Mouse (Mus musculus) adrenal gland, postnatal 25 days (tissue): ENCODE results near the gene Ihh. TPM values are rescaled to one million over a fixed set of nuclear protein-coding genes. Genes with fewer than 3 reads are reported as not detected.

Experiments used
- DNase-seq: peaks from one replicate; pipeline ENCODE4 v3.0.0; 2021; ENCODE audit warnings: mixed read lengths
- microRNA-seq, 2 experiments: library from miRNA; unstranded; fragments of <30 nt; microRNA quantifications; one replicate each; pipeline ENCODE4 v1.2.0; 2021
- total RNA-seq: library from RNA; stranded (reverse); gene quantifications from 2 replicates; pipeline ENCODE4 v1.2.3, GENCODE M21; 2021

Gene Ihh
- total RNA-seq, 1 experiment from 2014 or later: 0.24 TPM

- DNase-seq: peak; percentile 34
Measured at GRCm38 (mm10) chr1:74947986-74948670, 3.3 kb downstream of the Ihh start.

- no peak for DNase-seq
Measured at GRCm38 (mm10) chr1:74941651-74942360, 9.7 kb downstream of the Ihh start.

GRCm38 (mm10) chr1:74939762-74940161 is 11.7 kb downstream of the Ihh start:
- no peak for DNase-seq

GRCm38 (mm10) chr1:74936221-74936830 is 15.1 kb downstream of the Ihh start:
- DNase-seq: no peak

- peak; percentile 58 for DNase-seq
Measured at GRCm38 (mm10) chr1:74935402-74935801, 16.1 kb downstream of the Ihh start, which contains the start of gene Cfap65. Cfap65 (minus strand) TSS chr1:74935599.

GRCm38 (mm10) chr1:74927621-74928296 is 23.7 kb downstream of the Ihh start:
- DNase-seq: no peak

- peak; percentile 48 for DNase-seq
Measured at GRCm38 (mm10) chr1:74926721-74927120, 24.8 kb downstream of the Ihh start.

GRCm38 (mm10) chr1:74924464-74924863 is 27.0 kb downstream of the Ihh start:
- DNase-seq: no peak

- no peak for DNase-seq
Measured at GRCm38 (mm10) chr1:74915706-74916105, 35.8 kb downstream of the Ihh start.

- no peak for DNase-seq
Measured at GRCm38 (mm10) chr1:74902191-74902590, 49.3 kb downstream of the Ihh start.

- peak; percentile 67 for DNase-seq
Measured at GRCm38 (mm10) chr1:74901686-74902085, 49.8 kb downstream of the Ihh start.

GRCm38 (mm10) chr1:74900341-74901285 is 50.9 kb downstream of the Ihh start:
- peak; percentile 29 for DNase-seq

- no peak for DNase-seq
Measured at GRCm38 (mm10) chr1:74898656-74899431, 52.6 kb downstream of the Ihh start.

- no peak for DNase-seq
Measured at GRCm38 (mm10) chr1:74897976-74898375, 53.5 kb downstream of the Ihh start.

Small RNA genes lying within 50 kb of the gene (microRNA-seq; reads per million reads assigned to microRNA genes)
- 46,841 to 49,072 reads per million in 2 experiments for gene Mir375

Other genes with a start within 250 kb of the Ihh start
- gene Cyp27a1, start 238.1 kb downstream of the Ihh start, total RNA-seq: 15.5 and 16.1 TPM in 2 replicates
- not detected in 2 replicates for gene Prkag3, start 202.5 kb downstream of the Ihh start, total RNA-seq
- 1.8 and 2.5 TPM in 2 replicates for gene Wnt6, start 179.8 kb downstream of the Ihh start, total RNA-seq
- gene Wnt10a, start 160.2 kb downstream of the Ihh start, total RNA-seq: 0.27 TPM in 1 of 2 replicates, not detected in the other
- gene Cdk5r2, start 96.7 kb downstream of the Ihh start, total RNA-seq: 4.3 and 5.1 TPM in 2 replicates
- 1.7 and 1.8 TPM in 2 replicates for gene Fev, start 66.3 kb downstream of the Ihh start, total RNA-seq
- gene Cryba2, start 58.5 kb downstream of the Ihh start, total RNA-seq: 2.2 TPM in 1 of 2 replicates, not detected in the other
- 0.06 TPM in 1 of 2 replicates, not detected in the other for gene Cfap65, start 16.1 kb downstream of the Ihh start, total RNA-seq
- gene Nhej1, start 173.5 kb upstream of the Ihh start, total RNA-seq: 6.1 and 7.2 TPM in 2 replicates
- gene Slc23a3, start 182.2 kb upstream of the Ihh start, total RNA-seq: 0.58 and 1.0 TPM in 2 replicates
- 41.2 and 48.9 TPM in 2 replicates for gene Cnppd1, start 191.0 kb upstream of the Ihh start, total RNA-seq
- 88.4 and 95.4 TPM in 2 replicates for gene Retreg2, start 191.1 kb upstream of the Ihh start, total RNA-seq
- gene Zfand2b, start 217.0 kb upstream of the Ihh start, total RNA-seq: 36.0 and 39.8 TPM in 2 replicates
- 29.9 and 33.1 TPM in 2 replicates for gene Abcb6, start 228.7 kb upstream of the Ihh start, total RNA-seq
- 23.5 and 26.4 TPM in 2 replicates for gene Ankzf1, start 240.5 kb upstream of the Ihh start, total RNA-seq
- gene Atg9a, start 240.5 kb upstream of the Ihh start, total RNA-seq: 45.3 and 50.6 TPM in 2 replicates